Mouse (Mus musculus) liver, embryonic 12.5 days (tissue): ENCODE data around the gene Card19. TPM values are rescaled to one million over a fixed set of nuclear protein-coding genes. Genes with fewer than 3 reads are reported as not detected.

Source experiments
- ATAC-seq: fragments of 200-750 bp; cut with Nextera tagmentation; 2 replicates; pipeline ENCODE4 v1.8.0; 2017; ENCODE audit warnings: moderate number of reproducible peaks, mild to moderate bottlenecking, moderate library complexity
- H3K27ac ChIP-seq: fragments of 300-500 bp; sonication (generic); 2 replicates; pipeline ENCODE4 v1.5.1; 2016; ENCODE audit warnings: mild to moderate bottlenecking
- H3K27me3 ChIP-seq: fragments of 300-500 bp; sonication (generic); replicated peaks from 2 replicates; pipeline ENCODE4 v1.6.1; 2016; ENCODE audit warnings: mild to moderate bottlenecking, moderate library complexity
- H3K36me3 ChIP-seq: fragments of 300-500 bp; sonication (generic); 2 replicates; pipeline ENCODE4 v1.6.1; 2016; ENCODE audit warnings: mild to moderate bottlenecking, moderate library complexity
- H3K4me1 ChIP-seq: fragments of 300-500 bp; sonication (generic); 2 replicates; pipeline ENCODE4 v1.6.1; 2016
- H3K4me2 ChIP-seq: fragments of 300-500 bp; sonication (generic); 2 replicates; pipeline ENCODE4 v1.6.1; 2016; ENCODE audit warnings: mild to moderate bottlenecking, moderate library complexity
- H3K4me3 ChIP-seq: fragments of 300-500 bp; sonication (generic); 2 replicates; pipeline ENCODE4 v1.5.1; 2016; ENCODE audit warnings: mild to moderate bottlenecking, moderate library complexity
- H3K9ac ChIP-seq: fragments of 300-500 bp; sonication (generic); 2 replicates; pipeline ENCODE4 v1.6.1; 2016; ENCODE audit warnings: mild to moderate bottlenecking, moderate library complexity
- H3K9me3 ChIP-seq: fragments of 300-500 bp; sonication (generic); replicated peaks from 2 replicates; pipeline ENCODE4 v1.6.1; 2016; ENCODE audit warnings: mild to moderate bottlenecking, moderate library complexity
- WGBS: fragments of 180-500 bp; shearing (Covaris S2); methylation state at CpG from one replicate; pipeline ENCODE4 v1.1.7; 2016; ENCODE audit not compliant: insufficient replicate concordance; 5-methylcytosine and 5-hydroxymethylcytosine counted together
- polyA plus RNA-seq: library from polyadenylated mRNA; unstranded; fragments of >200 nt; fragmentation: Nextera tagmentation; extraction: Ambion mirVana; gene quantifications from 2 replicates; pipeline ENCODE4 v1.2.1, GENCODE M21; 2016

Card19 gene
- polyA plus RNA-seq, 1 experiment from 2014 or later: 17.0 TPM

GRCm38 (mm10) chr13:49180274-49180673, 35.6 kb downstream of the Card19 start:
- H3K9me3 ChIP-seq: no peaks in the 10 kb centered on the region
- no peak overlapping the region for H3K4me3 ChIP-seq
- H3K27me3 ChIP-seq: no peaks in the 10 kb centered on the region
- 0 out of 2 replicates have a peak, but pooled peaks have one; percentile 23 for ATAC-seq
- peaks cover 12% of the 10 kb centered on the region; the same call in 1 of the 2 replicates for H3K4me1 ChIP-seq
- no peaks in the 10 kb centered on the region for H3K36me3 ChIP-seq
- H3K4me2 ChIP-seq: no peak overlapping the region
- no peak overlapping the region for H3K27ac ChIP-seq
- 52% methylated on average over 5 of the region's 5 CpGs for WGBS
- no peak overlapping the region for H3K9ac ChIP-seq

- H3K36me3 ChIP-seq: no peaks in the 10 kb centered on the region
- no peaks in the 10 kb centered on the region for H3K9me3 ChIP-seq
- no peak overlapping the region for H3K9ac ChIP-seq
- H3K4me2 ChIP-seq: no peak overlapping the region
- no peak overlapping the region for H3K27ac ChIP-seq
- ATAC-seq: no peak
- H3K4me1 ChIP-seq: peaks cover 12% of the 10 kb centered on the region; the same call in 1 of the 2 replicates
- 70% methylated on average over 19 of the region's 19 CpGs for WGBS
- no peak overlapping the region for H3K4me3 ChIP-seq
- 0 out of 2 replicates have a peak, but pooled peaks cover 3% of the 10 kb centered on the region for H3K27me3 ChIP-seq
Measured at GRCm38 (mm10) chr13:49178839-49179585, 36.8 kb downstream of the Card19 start.

- no peak for ATAC-seq
- Histone ChIP-seq H3K4me3 (no peak overlapping the region), H3K4me2 (no peak overlapping the region), H3K27me3 (peaks cover 12% of the 10 kb centered on the region; the same call in 1 of the 2 replicates), H3K4me1 (peaks cover 3% of the 10 kb centered on the region; the same call in 1 of the 2 replicates), H3K9ac (no peak overlapping the region), H3K27ac (no peak overlapping the region), H3K36me3 (no peaks in the 10 kb centered on the region), H3K9me3 (no peaks in the 10 kb centered on the region)
- 76% methylated on average over 10 of the region's 10 CpGs for WGBS
Measured at GRCm38 (mm10) chr13:49175509-49175908, 40.3 kb downstream of the Card19 start.

GRCm38 (mm10) chr13:49172971-49173596, 42.8 kb downstream of the Card19 start:
- peaks cover 19% of the 10 kb centered on the region; the same call in 1 of the 2 replicates for H3K27me3 ChIP-seq
- H3K4me2 ChIP-seq: no peak overlapping the region
- H3K9me3 ChIP-seq: no peaks in the 10 kb centered on the region
- 3% methylated on average over 12 of the region's 12 CpGs for WGBS
- H3K27ac ChIP-seq: no peak overlapping the region
- H3K9ac ChIP-seq: no peak overlapping the region
- peak; percentile 69 for ATAC-seq
- no peaks in the 10 kb centered on the region for H3K36me3 ChIP-seq
- H3K4me1 ChIP-seq: no peaks in the 10 kb centered on the region
- no peak overlapping the region for H3K4me3 ChIP-seq

- Histone ChIP-seq H3K27me3 (peaks cover 19% of the 10 kb centered on the region; the same call in 1 of the 2 replicates), H3K9me3 (no peaks in the 10 kb centered on the region), H3K4me2 (no peak overlapping the region), H3K9ac (no peak overlapping the region), H3K4me1 (no peaks in the 10 kb centered on the region), H3K4me3 (no peak overlapping the region), H3K36me3 (no peaks in the 10 kb centered on the region), H3K27ac (no peak overlapping the region)
- WGBS: 79% methylated on average over 7 of the region's 7 CpGs
- no peak for ATAC-seq
Measured at GRCm38 (mm10) chr13:49172335-49172734, 43.5 kb downstream of the Card19 start.

GRCm38 (mm10) chr13:49171729-49172128, 44.1 kb downstream of the Card19 start:
- Histone ChIP-seq H3K27me3 (peaks cover 19% of the 10 kb centered on the region; the same call in 1 of the 2 replicates), H3K4me1 (no peaks in the 10 kb centered on the region), H3K36me3 (no peaks in the 10 kb centered on the region), H3K4me2 (no peak overlapping the region), H3K4me3 (no peak overlapping the region), H3K27ac (no peak overlapping the region), H3K9me3 (no peaks in the 10 kb centered on the region), H3K9ac (no peak overlapping the region)
- 32% methylated on average over 1 of the region's 1 CpGs for WGBS
- no peak for ATAC-seq

- no peak for ATAC-seq
- H3K36me3 ChIP-seq: no peaks in the 10 kb centered on the region
- no peak overlapping the region for H3K9ac ChIP-seq
- no peaks in the 10 kb centered on the region for H3K9me3 ChIP-seq
- WGBS: 81% methylated on average over 11 of the region's 11 CpGs
- no peak overlapping the region for H3K4me2 ChIP-seq
- no peaks in the 10 kb centered on the region for H3K4me1 ChIP-seq
- no peak overlapping the region for H3K4me3 ChIP-seq
- peaks cover 19% of the 10 kb centered on the region; the same call in 1 of the 2 replicates for H3K27me3 ChIP-seq
- no peak overlapping the region for H3K27ac ChIP-seq
Measured at GRCm38 (mm10) chr13:49170623-49171022, 45.2 kb downstream of the Card19 start.

- Histone ChIP-seq H3K9ac (no peak overlapping the region), H3K9me3 (no peaks in the 10 kb centered on the region), H3K4me2 (no peak overlapping the region), H3K27me3 (peaks cover 22% of the 10 kb centered on the region; the same call in 1 of the 2 replicates), H3K4me1 (no peaks in the 10 kb centered on the region), H3K36me3 (no peaks in the 10 kb centered on the region), H3K4me3 (no peak overlapping the region), H3K27ac (no peak overlapping the region)
- 16% methylated on average over 17 of the region's 17 CpGs for WGBS
- 0 out of 2 replicates have a peak, but pooled peaks have one; percentile 49 for ATAC-seq
Measured at GRCm38 (mm10) chr13:49169448-49170207, 46.2 kb downstream of the Card19 start.

- 56% methylated on average over 9 of the region's 9 CpGs for WGBS
- no peak for ATAC-seq
- Histone ChIP-seq H3K27me3 (peaks cover 24% of the 10 kb centered on the region; the same call in 1 of the 2 replicates), H3K27ac (no peak overlapping the region), H3K9me3 (no peaks in the 10 kb centered on the region), H3K36me3 (no peaks in the 10 kb centered on the region), H3K4me1 (no peaks in the 10 kb centered on the region; the same call in 1 of the 2 replicates), H3K4me2 (no peak overlapping the region), H3K4me3 (no peak overlapping the region), H3K9ac (no peak overlapping the region)
Measured at GRCm38 (mm10) chr13:49167081-49167480, 48.8 kb downstream of the Card19 start.

GRCm38 (mm10) chr13:49163645-49164044, 52.2 kb downstream of the Card19 start:
- H3K27ac ChIP-seq: no peak overlapping the region
- H3K4me3 ChIP-seq: no peak overlapping the region
- WGBS: 13% methylated on average over 7 of the region's 7 CpGs
- no peaks in the 10 kb centered on the region for H3K36me3 ChIP-seq
- no peak for ATAC-seq
- no peak overlapping the region for H3K4me2 ChIP-seq
- H3K27me3 ChIP-seq: peaks cover 18% of the 10 kb centered on the region; the same call in 1 of the 2 replicates
- H3K4me1 ChIP-seq: no peaks in the 10 kb centered on the region; the same call in 1 of the 2 replicates
- no peak overlapping the region for H3K9ac ChIP-seq
- H3K9me3 ChIP-seq: no peaks in the 10 kb centered on the region

GRCm38 (mm10) chr13:49162722-49163121, 53.1 kb downstream of the Card19 start:
- no peak overlapping the region for H3K27ac ChIP-seq
- no peak overlapping the region for H3K4me3 ChIP-seq
- no peaks in the 10 kb centered on the region; the same call in 1 of the 2 replicates for H3K4me1 ChIP-seq
- no peak overlapping the region for H3K9ac ChIP-seq
- no peaks in the 10 kb centered on the region for H3K9me3 ChIP-seq
- no peak overlapping the region for H3K4me2 ChIP-seq
- H3K36me3 ChIP-seq: no peaks in the 10 kb centered on the region
- peaks cover 18% of the 10 kb centered on the region; the same call in 1 of the 2 replicates for H3K27me3 ChIP-seq
- ATAC-seq: no peak
- 18% methylated on average over 4 of the region's 4 CpGs for WGBS
